Mouse (Mus musculus) E14TG2a.4 (cell line): Measurements from ENCODE around the gene Ufsp2.

Source experiments
- CTCF ChIP-seq: conservative IDR thresholded peaks from 2 replicates; pipeline ENCODE4 v1.5.1; 2014; ENCODE audit warnings: low read length
- NANOG ChIP-seq: IDR thresholded peaks from 2 replicates; pipeline ENCODE4 v1.6.1; 2014; ENCODE audit warnings: borderline replicate concordance, low read length, mixed read lengths
- POU5F1 ChIP-seq: IDR thresholded peaks from 2 replicates; pipeline ENCODE4 v1.6.1; 2014; ENCODE audit warnings: low read length, borderline replicate concordance

- TF ChIP-seq NANOG = no peak
- TF ChIP-seq CTCF = no peak
- no peak for TF ChIP-seq POU5F1
Measured at GRCm38 (mm10) chr8:45998228-45998627, 22.9 kb downstream of the Ufsp2 start.
